ENCODE assay signal across 8 mouse cellular contexts in the genomic region with DNA sequence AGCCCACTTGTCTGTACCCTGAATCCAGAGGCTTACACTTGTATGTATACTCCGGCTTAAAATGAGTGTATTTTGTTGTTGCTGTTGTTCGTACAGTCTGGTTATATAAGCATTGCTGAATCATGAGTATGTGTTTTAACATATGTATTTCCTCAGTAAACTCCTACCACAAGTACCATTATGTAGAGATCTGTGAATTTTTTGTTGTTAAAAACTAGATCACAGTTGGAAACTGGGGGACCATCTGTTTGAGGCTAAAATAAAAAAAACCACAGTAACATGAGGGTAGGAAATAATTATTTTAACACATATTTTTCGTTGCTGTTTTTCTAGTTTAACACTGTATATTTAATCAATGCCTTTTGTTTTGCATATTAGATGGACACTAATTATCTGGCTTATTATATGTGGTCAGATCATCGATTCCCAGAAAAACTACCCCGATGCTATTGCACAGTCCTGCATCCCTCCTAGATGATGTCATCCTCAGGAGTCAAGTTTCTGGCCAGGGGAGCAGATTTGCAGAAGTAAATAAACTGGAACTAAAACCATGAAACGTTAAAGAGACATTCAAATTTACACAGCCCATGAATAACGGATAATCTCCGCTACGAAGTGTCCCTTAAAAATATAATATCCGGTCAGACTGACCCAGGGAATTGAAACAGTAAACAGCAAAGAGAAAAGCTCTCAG. TPM values are rescaled to one million over a fixed set of nuclear protein-coding genes. Genes with fewer than 3 reads are reported as not detected.
A peak's percentile ranks its signal among the peaks of the same experiment; 100 is the strongest.
DNase-seq lines count a peak whose midpoint lies in the region; ATAC-seq and TF ChIP-seq lines count a peak whose summit lies in the region.

No protein-coding gene starts in this region.

- TF ChIP-seq CTCF in brain, embryonic 14.5 days (IDR thresholded peaks at IDR 0.05; ENCODE audit: borderline replicate concordance, extremely low read depth, insufficient read depth, insufficient read length), result no peak
- TF ChIP-seq CTCF in hindbrain, postnatal 0 days (IDR thresholded peaks at IDR 0.05; ENCODE audit: low read depth), result no peak

- DNase-seq in heart, embryonic 10.5 days (ENCODE audit: low spot score), result no peak
- no peak for DNase-seq in heart, postnatal 10 days
- DNase-seq in brain, embryonic 14.5 days (ENCODE audit: low read depth), result peak; percentile 52
- DNase-seq in hindbrain, postnatal 0 days (ENCODE audit: low spot score), result no peak
- no peak for DNase-seq in midbrain, embryonic 14.5 days
- no peak for DNase-seq in ovary, adult 18-20 months (ENCODE audit: low spot score)
- no peak for DNase-seq in thymus, postnatal 14 days

- H3K4me1 ChIP-seq in heart, embryonic 10.5 days, result peaks cover 11% of the 10 kb centered on the region
- no peaks in the 10 kb centered on the region for H3K4me1 ChIP-seq in hindbrain, postnatal 0 days (ENCODE audit: insufficient read depth, low read length)
- H3K4me1 ChIP-seq in midbrain, embryonic 14.5 days (ENCODE audit: control insufficient read depth, insufficient read depth, low read length), result peaks cover 4% of the 10 kb centered on the region

- no peak for TF ChIP-seq POLR2A in brain, embryonic 14.5 days (IDR thresholded peaks at IDR 0.05; ENCODE audit: borderline replicate concordance, extremely low read depth, insufficient read depth, insufficient read length, poor library complexity, severe bottlenecking)

- H3K4me2 ChIP-seq in hindbrain, postnatal 0 days (ENCODE audit: low read depth, low read length), result peak overlapping the region; percentile 45
- peak overlapping the region; percentile 37 for H3K4me2 ChIP-seq in midbrain, embryonic 14.5 days (ENCODE audit: low read length)

- H3K36me3 ChIP-seq in heart, embryonic 10.5 days, result no peaks in the 10 kb centered on the region
- no peaks in the 10 kb centered on the region for H3K36me3 ChIP-seq in hindbrain, postnatal 0 days (ENCODE audit: insufficient read depth, low read length)
- no peaks in the 10 kb centered on the region for H3K36me3 ChIP-seq in midbrain, embryonic 14.5 days (ENCODE audit: control insufficient read depth, insufficient read depth, low read length)

- H3K9me3 ChIP-seq in heart, embryonic 10.5 days, result no peaks in the 10 kb centered on the region
- no peaks in the 10 kb centered on the region for H3K9me3 ChIP-seq in hindbrain, postnatal 0 days (ENCODE audit: low read length)
- no peaks in the 10 kb centered on the region for H3K9me3 ChIP-seq in midbrain, embryonic 14.5 days (ENCODE audit: control insufficient read depth, low read length)

- intact Hi-C loops in heart, postnatal 10 days (cut with DNase I), result no loop called here

- WGBS in heart, embryonic 10.5 days, result 66% methylated on average over 10 of the region's 10 CpGs
- 47% methylated on average over 10 of the region's 10 CpGs for WGBS in hindbrain, postnatal 0 days
- WGBS in midbrain, embryonic 14.5 days, result 49% methylated on average over 10 of the region's 10 CpGs

- H3K27me3 ChIP-seq in heart, embryonic 10.5 days (ENCODE audit: insufficient read depth, poor library complexity, severe bottlenecking), result no peaks in the 10 kb centered on the region
- no peaks in the 10 kb centered on the region for H3K27me3 ChIP-seq in hindbrain, postnatal 0 days (ENCODE audit: insufficient read depth, low read length)
- H3K27me3 ChIP-seq in midbrain, embryonic 14.5 days (ENCODE audit: control insufficient read depth, insufficient read depth, low read length), result no peaks in the 10 kb centered on the region

- ATAC-seq in hindbrain, postnatal 0 days, result peak; percentile 59
- ATAC-seq in midbrain, embryonic 14.5 days (ENCODE audit: low FRiP score, low TSS enrichment), result peak; percentile 10; the same call in 1 of the 2 replicates
- no peak for ATAC-seq in inflammation-experienced regulatory T-cells, adult 6 months

- peak overlapping the region; percentile 78 for H3K27ac ChIP-seq in heart, embryonic 10.5 days
- no peak overlapping the region for H3K27ac ChIP-seq in hindbrain, postnatal 0 days
- no peak overlapping the region for H3K27ac ChIP-seq in midbrain, embryonic 14.5 days (replicated peaks; ENCODE audit: low read depth, low read length)

- peak overlapping the region; percentile 43 for H3K4me3 ChIP-seq in heart, embryonic 10.5 days
- peak overlapping the region; percentile 11; the same call in 1 of the 2 replicates for H3K4me3 ChIP-seq in hindbrain, postnatal 0 days (ENCODE audit: low read length)
- no peak overlapping the region for H3K4me3 ChIP-seq in midbrain, embryonic 14.5 days (replicated peaks; ENCODE audit: low read depth, low read length)

- H3K9ac ChIP-seq in hindbrain, postnatal 0 days (replicated peaks; ENCODE audit: low read length), result no peak overlapping the region
- H3K9ac ChIP-seq in midbrain, embryonic 14.5 days (replicated peaks; ENCODE audit: low read length), result no peak overlapping the region

RNA-seq across cellular contexts. Expression of a gene that starts 18.2 kb away (rescaled TPM):
- polyA plus RNA-seq in heart, embryonic 10.5 days (2016; fragmentation: Nextera tagmentation; extraction: Ambion mirVana), result 3.1 and 4.4 TPM in 2 replicates
- 10 to 100 TPM; 18.8 to 20.9 TPM for total RNA-seq in heart, postnatal 10 days (2021)
- polyA plus RNA-seq in brain, embryonic 14.5 days (2012; rRNA removed), result 7.5 and 7.9 TPM in 2 replicates
- 15.4 and 16.2 TPM in 2 replicates for total RNA-seq in hindbrain, postnatal 0 days (2014; rRNA removed)
- 7.2 and 8.2 TPM in 2 replicates for polyA plus RNA-seq in hindbrain, postnatal 0 days (2015; fragmentation: Nextera tagmentation; extraction: Ambion mirVana)
- polyA plus RNA-seq in midbrain, embryonic 14.5 days (2014; fragmentation: Nextera tagmentation; extraction: Ambion mirVana), result 8.0 and 8.3 TPM in 2 replicates
- polyA plus RNA-seq in inflammation-experienced regulatory T-cells, adult 6 months (2017; shearing (Covaris generic)), result 1 to 10 TPM; 1.6 to 3.4 (median 2.6) TPM
